Mouse (Mus musculus): Measurements from ENCODE around the gene Rnf169.
"Not testable (repeated sequence)": the region's sequence is repeated elsewhere in the genome, so short reads cannot be mapped to it uniquely, and the experiment has no call there.

Gene Rnf169

DNA sequence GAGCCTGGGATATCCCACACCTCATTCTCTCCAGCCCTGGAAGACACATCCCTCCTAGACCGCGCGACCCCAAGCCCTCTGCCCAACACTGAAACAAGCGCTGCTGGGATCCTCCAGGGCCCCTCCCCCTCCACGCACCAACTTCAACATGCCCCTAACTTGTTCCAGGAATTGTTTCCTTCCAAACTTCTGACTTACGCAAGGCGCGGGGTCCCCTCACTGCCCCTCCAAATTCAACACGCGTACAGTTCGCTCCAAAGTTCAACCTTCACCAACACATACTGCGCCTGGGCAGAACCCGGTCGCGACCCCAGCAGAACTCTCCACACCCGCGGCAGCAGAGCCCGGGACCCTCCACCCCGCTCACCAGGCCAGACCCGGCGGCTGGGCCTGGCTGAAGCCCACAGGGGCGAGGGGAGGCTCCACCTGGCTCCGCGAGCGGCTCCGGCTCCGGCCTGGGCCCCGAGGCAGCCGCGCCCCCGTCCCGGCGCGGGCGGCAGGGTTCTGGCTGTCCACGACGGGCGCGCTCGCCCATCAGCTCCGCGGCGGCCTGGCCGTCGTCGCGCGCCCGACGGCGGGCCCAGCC is 609 bp downstream of the Rnf169 start:
- peak; percentile 41 for DNase-seq (ENCODE audit: low read depth, low spot score)

DNA sequence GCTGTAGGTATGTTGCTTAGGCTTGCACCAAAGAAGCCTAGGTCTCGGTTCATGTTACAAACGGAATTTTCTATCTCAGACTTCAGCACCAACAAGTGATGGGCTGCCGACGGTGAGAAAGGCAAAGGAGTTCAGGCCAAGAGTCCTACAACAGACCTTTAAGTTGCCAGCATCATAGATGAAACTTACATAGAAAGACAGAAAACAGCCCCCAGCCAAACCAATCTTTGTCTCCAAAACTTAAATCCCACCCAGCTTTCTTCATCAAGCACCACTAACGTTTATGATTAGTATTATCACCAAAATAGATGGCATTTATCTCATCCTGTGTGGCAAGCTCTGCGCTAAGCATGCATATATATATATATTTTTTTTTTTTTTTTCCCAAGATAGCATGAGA is 1.2 kb downstream of the Rnf169 start:
- DNase-seq (ENCODE audit: low read depth, low spot score), result peak; percentile 32

DNA sequence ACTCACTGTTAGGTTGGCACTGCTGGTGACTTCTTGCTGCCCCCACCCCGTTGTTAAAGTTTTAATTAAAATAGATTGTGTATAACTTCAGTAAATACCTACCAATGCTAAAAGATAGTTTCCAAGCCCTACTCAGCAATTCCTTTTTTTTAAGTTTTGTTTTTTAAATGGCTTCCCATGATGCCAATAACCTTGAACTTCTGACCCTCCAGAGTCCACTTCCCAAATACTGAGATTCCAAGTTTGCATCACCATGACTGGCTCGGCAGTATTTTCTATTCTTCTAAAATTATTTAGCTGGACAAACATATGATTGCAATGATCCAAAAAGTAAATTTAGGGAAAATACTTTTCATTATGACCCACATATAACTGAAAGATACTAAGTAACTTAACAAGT is 2.2 kb downstream of the Rnf169 start:
- no peak for DNase-seq (ENCODE audit: low read depth, low spot score)

DNA sequence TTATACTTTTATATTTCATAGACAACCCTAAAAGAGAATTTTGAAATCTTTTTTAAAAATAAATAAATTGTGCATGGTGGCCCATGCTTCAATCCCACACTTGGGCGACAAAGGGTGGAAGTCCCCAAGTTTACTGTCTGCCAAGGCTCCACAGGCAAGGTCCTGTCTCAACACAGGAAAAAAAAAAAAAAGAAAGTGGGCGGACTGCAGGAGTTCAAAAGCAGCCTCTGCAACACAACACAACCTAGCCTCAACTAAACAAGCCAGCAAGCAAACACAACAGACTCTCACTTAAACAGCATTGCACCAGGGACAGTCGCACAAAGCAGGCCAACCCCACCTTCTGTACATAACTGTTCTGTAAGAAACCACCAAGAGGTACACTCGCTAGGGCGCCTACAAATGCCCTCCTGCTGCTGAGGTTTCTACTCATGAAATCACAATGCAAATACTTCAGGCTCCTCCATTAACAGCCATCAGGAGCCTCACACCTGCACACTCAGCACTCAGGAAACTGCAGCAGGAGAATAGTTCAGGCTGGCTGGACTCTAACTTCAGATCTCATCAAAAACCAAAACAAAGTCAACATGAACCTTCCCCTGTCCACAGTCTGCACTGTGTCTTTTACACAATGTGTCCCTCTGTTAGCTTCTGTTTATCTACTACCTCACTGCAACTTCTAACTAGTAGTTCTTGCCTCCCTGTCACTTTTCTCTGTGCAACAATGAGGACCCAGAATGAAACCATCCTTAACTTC is 4.3 kb downstream of the Rnf169 start:
- no peak for DNase-seq (ENCODE audit: low read depth, low spot score)

DNA sequence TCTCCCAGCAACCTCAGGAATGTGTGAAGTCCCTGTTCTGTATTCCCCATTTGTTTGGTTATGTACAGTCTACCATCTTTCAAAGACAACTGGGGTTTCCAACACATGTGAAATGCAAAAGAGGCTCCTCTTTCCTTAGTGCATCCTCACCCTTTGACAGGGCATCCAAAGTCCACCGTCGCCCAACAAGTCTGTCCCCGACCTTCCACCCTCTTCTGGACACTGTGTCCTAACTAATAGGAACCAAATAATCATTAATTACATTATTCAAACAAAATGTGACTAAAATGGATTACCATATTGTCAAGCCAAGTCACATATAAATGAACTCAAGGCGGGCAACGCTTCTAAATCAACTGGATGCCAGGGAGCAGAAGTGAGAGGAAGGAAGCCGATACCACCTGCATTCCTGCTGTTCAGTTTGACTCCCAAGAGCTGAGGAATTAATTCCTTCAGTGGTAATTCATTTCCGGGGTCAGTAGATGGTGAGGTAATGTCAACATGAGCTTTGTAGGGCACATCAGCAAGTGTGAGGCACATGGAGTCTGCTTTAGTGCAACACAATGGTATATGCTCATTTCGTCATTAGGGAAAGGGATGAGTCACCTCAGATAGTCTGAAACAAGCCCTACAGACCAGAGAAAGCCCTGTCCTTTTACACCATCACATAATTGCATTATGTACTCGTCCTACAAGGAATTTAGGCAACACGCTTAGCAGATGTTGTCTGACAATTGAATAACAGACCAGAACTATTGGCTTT is 5.9 kb downstream of the Rnf169 start:
- DNase-seq (ENCODE audit: low read depth, low spot score), result peak; percentile 48

DNA sequence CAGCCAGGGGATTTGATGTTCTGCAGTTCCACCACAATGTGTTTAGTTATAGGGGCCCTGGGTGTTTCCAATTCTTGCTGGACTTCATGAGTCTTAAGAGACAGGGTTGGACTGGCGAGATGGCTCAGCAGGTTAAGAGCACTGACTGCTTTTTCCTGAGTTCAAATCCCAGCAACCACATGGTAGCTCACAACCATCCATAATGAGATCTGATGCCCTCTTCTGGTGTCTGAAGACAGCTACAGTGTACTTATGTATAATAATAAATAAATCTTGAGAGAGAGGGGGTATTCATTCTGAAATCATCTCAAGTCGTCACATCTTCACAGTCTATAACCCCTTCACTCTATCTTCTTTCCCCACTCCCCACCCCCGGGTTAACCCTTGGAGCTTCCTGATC is 7.3 kb downstream of the Rnf169 start:
- not testable (repeated sequence) for DNase-seq (ENCODE audit: low read depth, low spot score)

DNA sequence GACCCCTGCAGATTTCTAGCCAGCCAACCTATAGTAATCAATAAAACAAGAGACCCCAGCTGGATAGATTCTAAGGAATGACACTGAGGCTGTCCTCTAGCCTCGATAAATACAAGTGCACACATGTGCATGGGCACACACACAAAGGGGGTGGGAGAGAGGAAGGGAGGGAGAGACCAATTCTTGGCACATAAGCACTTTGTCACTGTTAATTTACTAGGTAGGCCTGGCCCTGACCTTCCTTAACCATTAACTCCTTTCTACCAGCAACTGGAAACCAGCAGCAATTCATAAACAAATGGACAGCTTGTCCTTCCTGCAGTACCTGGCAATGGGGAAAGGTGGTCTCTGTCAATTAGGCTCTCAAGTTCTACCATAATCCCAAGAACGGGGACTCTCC is 8.3 kb downstream of the Rnf169 start:
- no peak for DNase-seq (ENCODE audit: low read depth, low spot score)

DNA sequence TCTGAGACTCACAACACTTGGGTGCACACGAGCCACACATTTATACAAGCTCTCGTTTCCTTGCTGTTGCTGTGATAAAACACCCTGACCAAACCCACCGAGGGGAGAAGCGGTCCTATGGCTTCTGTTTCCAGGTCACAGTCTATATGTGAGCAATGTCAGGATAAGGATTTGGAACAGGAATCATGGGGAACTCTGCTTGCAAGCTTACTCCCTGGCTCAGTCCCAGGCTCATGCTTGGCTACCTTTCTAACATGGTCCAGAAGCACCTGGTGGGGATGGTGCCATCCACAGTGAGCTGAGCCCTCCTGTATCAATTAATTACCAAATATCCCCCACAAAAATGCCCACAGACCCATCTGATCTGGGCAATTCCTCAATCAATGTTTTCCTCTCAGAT is 11.1 kb downstream of the Rnf169 start:
- no peak for DNase-seq (ENCODE audit: low read depth, low spot score)

DNA sequence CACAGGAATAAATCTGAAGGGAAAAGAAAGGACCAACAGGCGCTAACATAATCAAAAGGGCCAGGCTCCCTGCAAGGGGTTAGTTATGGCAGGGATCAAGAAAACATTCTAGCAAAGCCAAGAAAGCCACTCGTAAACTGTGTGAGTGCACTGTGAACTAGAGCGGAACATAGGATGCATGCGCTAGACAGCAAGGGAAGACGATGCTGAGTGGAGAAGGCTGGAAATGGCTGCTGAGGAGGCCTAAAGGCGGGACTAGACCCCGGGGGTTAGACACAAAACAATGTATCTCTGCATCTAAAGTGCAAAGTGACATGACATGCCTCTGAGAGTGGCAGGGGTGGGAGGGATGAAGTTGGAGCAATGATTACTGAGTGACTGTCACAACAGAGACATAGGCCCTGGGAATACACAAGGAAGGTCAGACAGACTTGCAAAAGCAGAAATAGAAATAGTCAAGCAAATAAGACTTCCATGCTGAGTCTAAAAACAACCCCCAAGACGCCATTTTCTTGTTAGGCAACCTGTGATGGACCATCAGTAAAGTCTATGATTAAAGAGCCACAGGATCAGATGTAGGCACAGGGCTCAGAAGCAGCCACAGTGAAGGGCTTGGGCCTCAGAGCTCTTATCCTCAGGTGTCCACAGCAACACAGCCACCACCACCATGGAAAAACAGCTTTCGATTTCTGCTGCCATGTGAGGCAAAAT is 14.1 kb downstream of the Rnf169 start:
- DNase-seq (ENCODE audit: low read depth, low spot score), result no peak

DNA sequence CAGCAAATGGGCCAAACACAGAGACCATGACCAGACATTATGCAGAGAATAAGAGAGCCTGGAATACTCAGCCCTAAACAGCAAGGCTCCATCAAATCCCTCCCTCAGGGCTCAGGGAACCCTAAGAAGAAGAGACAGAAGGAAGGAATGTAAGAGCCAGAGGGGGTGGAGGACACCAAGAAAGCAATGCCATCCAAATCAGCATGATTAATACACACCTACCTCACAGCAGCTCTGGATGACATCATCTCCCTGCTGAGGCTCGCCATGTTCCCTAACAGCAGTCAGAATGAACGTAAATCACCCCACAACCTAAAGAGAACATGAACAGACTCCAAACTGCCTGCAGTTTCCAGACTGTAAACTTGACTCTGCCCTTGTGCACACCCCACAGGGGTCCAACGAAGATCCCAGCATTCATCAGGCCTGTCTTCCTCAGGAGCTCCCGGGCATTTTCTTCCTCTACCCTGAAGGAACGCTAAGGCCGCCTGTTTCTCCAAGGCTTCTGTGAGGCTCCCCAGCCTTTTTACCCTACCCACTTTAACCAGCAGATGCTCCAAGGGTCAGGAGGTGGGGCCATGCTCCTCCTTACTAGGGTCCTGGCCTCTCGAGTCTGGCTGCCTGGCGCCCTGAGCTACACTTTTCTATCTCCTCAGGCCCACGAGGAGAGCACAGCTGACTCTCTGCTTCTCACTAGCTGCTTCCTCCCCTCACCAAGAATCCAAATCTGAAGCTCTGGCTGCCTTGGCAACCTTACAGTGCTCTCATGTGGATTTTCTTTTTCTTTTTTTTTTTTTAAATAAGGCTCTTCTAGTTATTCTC is 15.0 kb downstream of the Rnf169 start:
- DNase-seq (ENCODE audit: low read depth, low spot score), result no peak

DNA sequence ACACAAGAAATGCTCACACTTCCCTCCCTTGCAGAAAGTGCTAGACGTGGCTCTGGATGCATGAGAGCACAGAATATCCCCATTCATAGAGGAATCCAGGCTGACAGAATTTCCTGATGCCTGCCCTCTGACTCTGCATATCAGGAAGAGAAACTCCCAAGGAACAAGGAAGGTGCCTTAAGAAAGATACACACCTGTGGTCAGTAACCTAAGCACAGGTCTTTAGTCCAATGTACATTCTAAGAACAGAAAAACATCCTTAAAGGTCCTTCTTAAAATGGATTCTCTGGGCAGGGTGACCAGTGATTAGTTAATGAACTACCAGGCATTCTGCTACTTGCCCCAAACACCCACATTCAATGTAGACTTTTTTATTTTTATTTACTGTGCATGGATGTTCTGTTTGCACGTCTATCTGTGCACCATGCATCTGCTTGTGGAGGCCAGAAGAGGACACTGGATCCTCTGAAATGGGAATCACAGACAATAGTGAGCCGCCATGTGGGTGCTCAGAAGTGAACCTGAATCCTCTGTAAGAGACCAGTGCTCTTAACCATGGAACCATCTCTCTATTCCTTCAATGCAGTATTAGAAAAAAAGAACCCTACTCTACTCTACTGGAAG is 16.9 kb downstream of the Rnf169 start:
- DNase-seq (ENCODE audit: low read depth, low spot score), result no peak

DNA sequence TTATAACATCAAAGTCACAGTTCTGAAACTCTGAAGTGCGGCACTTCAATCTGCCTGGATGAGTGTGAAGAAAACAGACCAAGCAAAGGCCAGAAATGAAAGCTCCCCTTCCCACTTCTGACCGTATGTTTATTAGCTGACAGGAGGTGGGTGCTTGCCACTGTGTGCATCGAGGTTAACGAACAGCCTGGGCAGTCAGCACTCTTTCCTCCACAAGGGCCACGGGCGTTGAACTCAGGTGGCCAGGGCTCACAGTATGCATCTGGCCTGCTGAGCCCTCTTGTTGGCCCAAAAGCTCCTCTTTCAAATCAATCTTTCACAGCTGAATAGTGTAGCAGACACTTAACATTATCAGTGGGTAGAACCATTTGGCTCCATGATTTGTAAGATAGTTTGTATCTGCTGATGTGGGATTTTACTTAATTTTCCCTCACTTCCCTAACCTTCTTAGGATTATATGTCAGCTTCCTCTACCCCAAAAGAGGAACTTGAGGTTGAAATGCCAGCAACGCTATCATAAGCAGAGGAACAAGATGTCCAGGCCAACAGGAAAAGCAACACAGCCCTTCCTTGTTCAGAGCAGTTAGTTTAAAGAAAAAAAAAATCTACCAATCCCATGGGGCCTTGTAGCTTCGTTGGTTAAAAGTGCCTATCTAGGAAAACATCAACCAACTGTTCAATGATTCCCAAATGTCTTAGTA is 17.6 kb downstream of the Rnf169 start:
- no peak for DNase-seq (ENCODE audit: low read depth, low spot score)

DNA sequence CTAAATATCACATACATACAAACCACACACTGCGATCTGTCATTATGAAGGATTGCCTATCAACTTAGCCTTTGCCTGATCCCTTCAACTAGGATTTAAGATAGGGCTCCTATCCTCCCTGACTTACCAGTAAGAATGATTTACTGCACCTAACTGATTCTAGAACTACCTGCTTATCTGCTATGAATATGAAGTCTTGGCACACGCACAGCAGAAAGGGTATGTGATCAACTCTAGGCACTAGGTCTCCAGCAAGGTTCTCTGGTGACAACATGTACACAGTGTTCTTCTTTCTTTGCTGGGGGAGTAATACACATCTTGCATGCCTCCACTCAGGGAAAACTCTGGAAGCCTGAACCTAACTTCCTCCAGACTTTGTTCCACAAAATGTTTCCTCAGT is 18.7 kb downstream of the Rnf169 start:
- no peak for DNase-seq (ENCODE audit: low read depth, low spot score)

DNA sequence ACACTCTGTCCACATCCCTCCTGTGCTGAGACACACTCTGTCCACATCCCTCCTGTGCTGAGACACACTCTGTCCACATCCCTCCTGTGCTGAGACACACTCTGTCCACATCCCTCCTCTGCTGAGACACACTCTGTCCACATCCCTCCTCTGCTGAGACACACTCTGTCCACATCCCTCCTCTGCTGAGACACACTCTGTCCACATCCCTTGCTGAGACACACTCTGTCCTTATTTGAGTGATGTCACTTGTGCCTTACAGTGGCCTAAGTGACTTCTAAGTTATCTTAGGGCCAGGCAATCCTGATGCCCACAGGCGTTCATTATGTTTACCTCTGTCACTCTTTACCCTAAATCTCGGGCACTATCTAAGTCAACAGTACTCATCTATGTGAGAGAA is 19.7 kb downstream of the Rnf169 start:
- not testable (repeated sequence) for DNase-seq (ENCODE audit: low read depth, low spot score)

DNA sequence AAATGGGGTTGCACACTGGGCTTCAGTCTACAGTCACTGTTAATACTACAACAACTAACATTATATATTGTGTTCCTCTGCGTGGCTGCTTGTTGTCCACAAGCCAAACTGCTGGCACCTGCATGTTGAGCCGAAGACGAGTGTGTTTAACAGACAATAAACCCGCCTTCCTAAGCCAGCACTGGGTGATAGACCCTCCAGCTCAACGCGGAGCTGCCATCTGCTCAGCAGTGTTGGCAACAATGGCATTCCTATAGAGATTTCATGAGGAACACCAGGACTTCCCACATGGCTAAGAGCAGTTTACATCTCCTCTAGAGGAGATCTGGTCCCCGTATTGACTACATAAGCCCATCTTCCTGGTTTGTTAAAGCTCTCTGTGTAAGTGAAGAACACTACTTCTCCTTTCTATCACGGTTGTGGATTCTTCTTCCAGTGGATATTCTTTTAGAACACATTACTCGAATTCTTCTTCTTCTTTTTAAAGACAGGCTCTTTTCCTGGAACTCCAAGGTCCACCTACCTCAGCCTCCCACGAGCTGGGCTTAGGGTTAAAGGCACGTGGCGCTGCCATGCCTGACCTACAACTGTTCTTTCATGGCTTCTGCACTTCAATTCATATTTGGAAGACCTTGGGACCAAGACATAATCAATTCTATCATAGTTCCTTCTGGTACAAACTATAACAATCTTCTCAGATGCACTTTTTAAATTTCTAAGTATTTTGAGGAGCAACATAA is 22.9 kb downstream of the Rnf169 start:
- no peak for DNase-seq (ENCODE audit: low read depth, low spot score)

DNA sequence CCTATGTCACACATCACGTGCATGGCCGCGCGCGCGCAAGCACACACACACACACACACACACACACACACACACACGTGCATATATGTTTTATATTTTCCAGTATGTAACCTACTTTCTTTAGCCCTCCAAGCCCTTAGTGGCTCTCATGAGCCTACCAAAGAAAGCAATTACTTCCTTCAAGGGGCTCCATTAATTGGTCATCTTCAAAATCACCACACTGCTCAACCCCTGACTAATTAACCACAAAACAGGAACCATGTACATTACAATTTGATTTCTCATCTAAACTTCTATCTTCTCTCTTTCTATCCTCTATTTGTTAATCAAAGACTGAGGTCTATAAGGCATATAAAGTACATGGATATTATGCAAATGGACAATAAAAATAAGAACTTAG is 24.2 kb downstream of the Rnf169 start:
- no peak for DNase-seq (ENCODE audit: low read depth, low spot score)

DNA sequence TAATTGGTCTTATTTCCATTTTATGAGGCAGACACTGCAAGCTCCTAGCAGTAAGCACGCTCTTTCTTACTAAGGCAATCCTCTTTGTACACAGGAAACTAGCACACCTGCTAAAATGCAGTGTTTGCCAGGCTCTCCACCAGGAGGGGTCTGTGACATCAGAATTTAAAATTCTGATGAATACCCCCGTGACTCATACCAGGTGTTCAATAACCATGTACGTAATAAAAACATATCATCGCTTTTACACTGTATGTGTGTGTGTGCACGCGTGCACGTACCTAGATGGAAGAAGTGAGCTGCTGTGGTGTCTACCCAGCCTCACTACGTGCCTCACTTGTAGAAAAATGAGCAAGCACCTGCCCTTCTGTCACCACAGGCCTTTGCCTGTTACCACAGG is 26.0 kb downstream of the Rnf169 start:
- DNase-seq (ENCODE audit: low read depth, low spot score), result no peak

DNA sequence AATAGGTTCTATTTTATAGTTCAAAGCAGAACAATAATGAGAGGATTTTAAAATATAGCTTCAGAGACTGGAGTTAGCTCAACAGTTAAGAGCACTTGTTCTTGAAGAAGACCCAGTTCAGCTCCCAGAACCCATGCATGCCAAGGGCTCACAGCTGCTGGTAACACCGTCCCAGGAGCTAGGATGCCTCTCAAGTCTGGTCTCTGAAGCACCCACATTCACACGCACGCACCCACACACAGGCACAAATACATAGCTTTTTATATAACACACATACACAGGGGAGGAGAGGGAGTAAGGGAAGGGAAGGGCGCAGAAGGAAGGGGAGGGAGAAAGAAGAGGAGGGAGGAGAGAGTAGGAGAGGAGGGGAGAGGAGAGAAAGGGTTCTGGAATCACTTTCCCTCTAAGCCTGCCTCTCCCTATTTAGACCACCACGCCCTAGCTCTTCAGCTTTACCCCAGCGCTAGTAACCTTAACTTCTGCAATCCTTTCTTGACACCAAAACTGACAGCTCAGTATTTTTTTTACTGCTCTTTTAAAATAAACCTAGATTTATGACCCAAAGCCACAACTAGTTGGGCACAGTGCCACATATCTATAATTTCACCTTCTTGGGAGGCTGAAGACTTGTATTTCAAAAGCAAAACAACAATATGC is 26.7 kb downstream of the Rnf169 start:
- peak; percentile 20 for DNase-seq (ENCODE audit: low read depth, low spot score)

DNA sequence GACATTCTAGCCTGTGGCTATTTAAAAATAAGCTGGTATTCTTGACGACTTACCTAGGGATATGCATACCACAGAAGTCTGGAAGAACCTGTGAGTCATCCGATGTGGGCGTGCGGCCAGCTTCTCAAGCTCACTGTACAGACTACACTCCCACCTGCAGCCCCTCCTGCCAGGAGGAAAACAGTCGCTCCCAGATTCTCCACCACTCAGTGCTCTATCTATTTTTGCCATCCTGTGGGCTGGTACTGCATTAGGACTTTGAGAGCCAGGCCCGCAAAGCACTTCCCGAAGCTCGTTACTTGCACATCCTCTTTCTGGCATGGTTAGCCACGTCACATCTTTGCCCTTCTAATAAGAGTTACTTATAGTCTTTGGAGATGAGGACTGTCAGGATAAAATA is 32.9 kb downstream of the Rnf169 start:
- DNase-seq (ENCODE audit: low read depth, low spot score), result peak; percentile 69
